Mouse (Mus musculus): ENCODE results near the gene Slx4. TPM values are rescaled to one million over a fixed set of nuclear protein-coding genes. Genes with fewer than 3 reads are reported as not detected.

Slx4 gene
- polyA plus RNA-seq, 1 experiment = 36.0 TPM

DNA sequence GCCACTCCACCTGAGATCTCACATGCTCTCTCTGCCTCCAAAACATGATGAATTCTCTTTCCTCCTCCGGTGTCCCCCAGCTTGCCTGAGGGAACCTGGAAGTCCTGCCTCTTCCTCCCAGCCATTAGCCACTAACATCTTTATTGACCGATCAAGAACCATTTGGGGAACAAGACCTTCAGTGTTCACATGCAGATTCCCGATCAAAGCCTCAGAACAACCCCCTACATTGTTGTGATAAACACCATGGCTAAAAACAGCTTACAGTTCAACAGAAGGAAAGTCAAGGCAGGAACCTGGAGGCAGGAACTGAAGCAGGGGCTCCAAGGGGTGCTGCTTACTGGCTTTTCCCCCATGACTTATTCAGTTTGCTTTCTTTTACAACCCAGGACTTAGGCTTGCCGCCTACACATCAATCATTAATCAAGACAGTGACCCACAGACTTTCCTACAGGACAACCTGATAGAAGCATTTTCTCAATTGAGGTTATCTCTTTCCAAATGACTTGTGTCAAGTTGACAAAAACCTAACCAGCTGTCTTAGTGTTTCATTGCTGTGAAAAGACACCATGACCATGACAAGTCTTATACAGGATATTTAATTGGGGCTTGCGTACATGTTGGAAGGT, 10.6 kb upstream of the Slx4 start:
- WGBS = 78% methylated on average over 5 of the region's 5 CpGs
- TF ChIP-seq CTCF (conservative IDR thresholded peaks at IDR 0.05; ENCODE audit: insufficient read depth, insufficient read length, low read depth, low read length) (no peak), POLR2A (IDR thresholded peaks at IDR 0.05; ENCODE audit: low read depth, low read length) (no peak)
- no peak overlapping the region for H3K27ac ChIP-seq (ENCODE audit: insufficient read depth, low read depth, low read length)

DNA sequence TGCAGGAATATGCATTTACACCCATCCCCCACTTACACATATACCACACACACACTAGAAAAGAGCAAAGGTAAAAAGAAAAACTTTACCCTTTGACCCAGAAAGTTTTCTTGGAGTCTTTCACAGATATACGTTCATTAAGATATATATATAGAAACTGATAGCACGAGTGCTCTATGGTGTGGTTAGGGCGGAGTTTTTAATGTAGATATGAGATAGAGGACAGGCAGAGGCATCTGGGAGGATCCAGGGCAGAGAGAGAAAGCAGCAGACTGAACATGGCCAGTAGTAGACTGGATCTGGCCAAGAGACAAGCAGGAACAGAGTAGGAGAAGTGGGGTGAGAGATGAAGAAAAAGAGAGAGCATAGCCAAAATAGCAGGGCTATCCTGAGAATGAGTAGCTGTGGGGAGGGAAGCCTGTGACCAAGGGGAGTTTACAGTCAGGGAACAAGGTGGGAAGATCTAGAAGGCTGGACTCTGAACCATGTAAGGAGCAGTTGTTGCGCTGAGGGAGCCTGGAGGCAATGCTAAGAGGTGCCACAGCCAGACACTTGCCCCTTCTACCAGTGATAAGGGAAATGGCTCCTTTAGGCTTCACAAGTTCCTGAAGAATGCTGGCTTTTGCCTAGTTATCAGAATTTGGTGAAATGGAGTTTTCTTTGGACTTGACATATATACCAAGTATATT, 9.5 kb upstream of the Slx4 start:
- TF ChIP-seq CTCF (conservative IDR thresholded peaks at IDR 0.05; ENCODE audit: insufficient read depth, insufficient read length, low read depth, low read length) (no peak), POLR2A (IDR thresholded peaks at IDR 0.05; ENCODE audit: low read depth, low read length) (no peak)
- no peaks in the 10 kb centered on the region for H3K36me3 ChIP-seq (ENCODE audit: control insufficient read depth, insufficient read depth, low read length)
- H3K4me1 ChIP-seq (ENCODE audit: control insufficient read depth, insufficient read depth, low read length) = peaks cover 8% of the 10 kb centered on the region; the same call in 1 of the 2 replicates
- 52% methylated on average over 4 of the region's 4 CpGs for WGBS
- H3K27ac ChIP-seq (ENCODE audit: insufficient read depth, low read depth, low read length) = no peak overlapping the region
- DNase-seq = no peak
- H3K4me3 ChIP-seq (ENCODE audit: insufficient read depth, low read depth, low read length) = no peak overlapping the region
- no peaks in the 10 kb centered on the region for H3K27me3 ChIP-seq (replicated peaks; ENCODE audit: control insufficient read depth, insufficient read depth, low read length)

More for the DNA sequence above, 10.6 kb upstream of the Slx4 start:
- no peak overlapping the region for H3K4me3 ChIP-seq (ENCODE audit: insufficient read depth, low read depth, low read length)
- DNase-seq = peak; percentile 57
- H3K27me3 ChIP-seq (replicated peaks; ENCODE audit: control insufficient read depth, insufficient read depth, low read length) = no peaks in the 10 kb centered on the region
- H3K36me3 ChIP-seq (ENCODE audit: control insufficient read depth, insufficient read depth, low read length) = no peaks in the 10 kb centered on the region
- peaks cover 8% of the 10 kb centered on the region; the same call in 1 of the 2 replicates for H3K4me1 ChIP-seq (ENCODE audit: control insufficient read depth, insufficient read depth, low read length)

DNA sequence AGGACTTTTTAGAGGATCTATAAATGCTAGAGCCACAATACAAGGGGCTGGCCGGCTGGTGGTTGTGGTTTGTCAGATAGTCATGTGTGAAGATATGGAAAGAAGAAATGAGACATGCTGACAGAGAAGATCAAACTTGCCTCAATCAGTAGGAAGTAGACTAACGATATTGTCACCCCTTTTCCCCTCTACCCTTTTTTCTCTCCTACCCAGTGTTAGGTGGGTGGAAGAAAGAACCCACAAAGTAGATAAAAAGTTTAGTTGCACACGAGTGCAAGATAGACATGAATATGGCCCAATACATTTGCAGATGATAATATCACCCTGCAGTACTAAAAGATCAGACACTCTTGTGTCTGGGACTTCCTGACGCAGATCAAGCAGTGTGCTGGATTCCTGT, 15.2 kb downstream of the Slx4 start:
- no peak for DNase-seq
- 86% methylated on average over 4 of the region's 4 CpGs for WGBS
- Histone ChIP-seq H3K4me3 (ENCODE audit: insufficient read depth, low read depth, low read length) (no peak overlapping the region), H3K27me3 (replicated peaks; ENCODE audit: control insufficient read depth, insufficient read depth, low read length) (no peaks in the 10 kb centered on the region), H3K36me3 (ENCODE audit: control insufficient read depth, insufficient read depth, low read length) (peaks cover 2% of the 10 kb centered on the region), H3K27ac (ENCODE audit: insufficient read depth, low read depth, low read length) (no peak overlapping the region), H3K4me1 (ENCODE audit: control insufficient read depth, insufficient read depth, low read length) (no peaks in the 10 kb centered on the region)
- TF ChIP-seq CTCF (conservative IDR thresholded peaks at IDR 0.05; ENCODE audit: insufficient read depth, insufficient read length, low read depth, low read length) (no peak), POLR2A (IDR thresholded peaks at IDR 0.05; ENCODE audit: low read depth, low read length) (no peak)

DNA sequence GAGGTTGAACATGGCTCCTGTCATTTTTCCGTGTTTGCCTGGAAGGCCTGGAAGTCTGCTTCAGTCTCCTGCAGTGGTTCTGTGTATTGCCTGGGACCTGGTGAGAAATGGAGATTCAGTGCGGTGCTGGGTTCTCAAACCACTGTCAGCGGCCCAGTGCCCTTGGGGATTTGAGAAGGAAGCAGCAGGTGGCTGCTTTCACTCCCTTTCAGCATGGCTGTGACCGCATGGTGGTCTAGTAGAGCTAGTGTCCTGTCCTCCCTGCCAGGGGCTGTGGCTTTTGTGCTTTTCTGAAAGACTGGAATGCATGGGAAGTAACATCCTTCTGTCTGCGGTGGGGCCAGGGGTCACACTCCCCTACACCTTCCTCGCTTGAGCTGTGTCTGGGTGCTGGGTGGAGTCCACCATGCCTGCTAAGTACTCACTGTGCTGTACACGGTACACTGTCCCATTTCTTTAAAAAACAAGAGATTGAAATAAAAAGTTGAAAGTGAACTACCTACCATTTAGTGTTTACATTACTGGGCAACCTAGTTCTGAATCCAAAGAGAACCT, 20.3 kb downstream of the Slx4 start:
- peaks cover 2% of the 10 kb centered on the region for H3K36me3 ChIP-seq (ENCODE audit: control insufficient read depth, insufficient read depth, low read length)
- no peak for TF ChIP-seq POLR2A (IDR thresholded peaks at IDR 0.05; ENCODE audit: low read depth, low read length)
- no peak for TF ChIP-seq CTCF (conservative IDR thresholded peaks at IDR 0.05; ENCODE audit: insufficient read depth, insufficient read length, low read depth, low read length)
- 67% methylated on average over 7 of the region's 7 CpGs for WGBS

DNA sequence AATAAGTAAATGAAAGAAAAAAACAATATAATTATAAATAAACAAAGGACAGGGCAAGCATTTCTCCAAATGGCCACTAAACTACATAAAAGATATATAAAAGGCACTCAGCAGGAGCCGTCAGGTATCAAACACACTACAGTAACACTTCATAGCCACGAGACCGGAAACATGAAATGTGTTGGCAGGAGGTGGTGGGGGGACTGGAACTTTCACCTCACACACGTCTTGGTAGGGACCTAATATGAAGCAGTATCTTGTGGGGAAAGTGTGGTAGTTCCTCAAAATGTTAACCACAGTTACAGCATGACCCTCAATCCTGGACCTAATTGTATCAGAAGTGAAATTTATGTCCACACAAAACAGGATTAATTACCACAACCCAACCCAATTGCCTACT, 21.4 kb downstream of the Slx4 start:
- H3K4me3 ChIP-seq (ENCODE audit: insufficient read depth, low read depth, low read length) = no peak overlapping the region
- TF ChIP-seq CTCF (conservative IDR thresholded peaks at IDR 0.05; ENCODE audit: insufficient read depth, insufficient read length, low read depth, low read length) = no peak
- no peaks in the 10 kb centered on the region for H3K27me3 ChIP-seq (replicated peaks; ENCODE audit: control insufficient read depth, insufficient read depth, low read length)
- WGBS = 82% methylated on average over 4 of the region's 4 CpGs
- no peaks in the 10 kb centered on the region for H3K4me1 ChIP-seq (ENCODE audit: control insufficient read depth, insufficient read depth, low read length)
- H3K36me3 ChIP-seq (ENCODE audit: control insufficient read depth, insufficient read depth, low read length) = no peaks in the 10 kb centered on the region; the same call in none of the 2 replicates
- H3K27ac ChIP-seq (ENCODE audit: insufficient read depth, low read depth, low read length) = no peak overlapping the region
- DNase-seq = no peak

More for the DNA sequence above, 20.3 kb downstream of the Slx4 start:
- Histone ChIP-seq H3K4me3 (ENCODE audit: insufficient read depth, low read depth, low read length) (no peak overlapping the region), H3K27ac (ENCODE audit: insufficient read depth, low read depth, low read length) (no peak overlapping the region), H3K4me1 (ENCODE audit: control insufficient read depth, insufficient read depth, low read length) (no peaks in the 10 kb centered on the region), H3K27me3 (replicated peaks; ENCODE audit: control insufficient read depth, insufficient read depth, low read length) (no peaks in the 10 kb centered on the region)
- DNase-seq = no peak

DNA sequence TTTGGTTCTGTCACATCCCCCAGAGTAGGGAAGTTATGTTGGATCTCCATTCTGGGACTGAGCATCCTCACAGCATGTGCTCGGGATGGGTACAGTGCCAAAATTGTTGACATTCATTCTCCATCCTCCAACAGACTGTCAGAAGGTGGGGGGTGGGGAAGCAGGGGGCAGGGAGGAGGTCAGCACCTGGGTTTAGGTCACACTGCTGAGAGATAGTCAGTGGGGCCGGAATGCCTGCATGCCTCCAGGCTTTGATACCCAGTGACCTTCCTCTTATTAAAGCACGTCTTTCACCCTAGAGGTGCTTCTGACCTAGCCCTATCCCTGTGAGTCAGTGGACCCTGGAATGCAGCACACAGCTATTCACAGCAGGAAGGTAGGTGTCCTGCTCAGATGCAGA, 26.9 kb downstream of the Slx4 start:
- no peaks in the 10 kb centered on the region; the same call in 1 of the 2 replicates for H3K36me3 ChIP-seq (ENCODE audit: control insufficient read depth, insufficient read depth, low read length)
- no peak for TF ChIP-seq POLR2A (IDR thresholded peaks at IDR 0.05; ENCODE audit: low read depth, low read length)
- no peak for TF ChIP-seq CTCF (conservative IDR thresholded peaks at IDR 0.05; ENCODE audit: insufficient read depth, insufficient read length, low read depth, low read length)
- no peaks in the 10 kb centered on the region for H3K27me3 ChIP-seq (replicated peaks; ENCODE audit: control insufficient read depth, insufficient read depth, low read length)
- no peak for DNase-seq
- H3K4me3 ChIP-seq (ENCODE audit: insufficient read depth, low read depth, low read length) = no peak overlapping the region
- no peaks in the 10 kb centered on the region for H3K4me1 ChIP-seq (ENCODE audit: control insufficient read depth, insufficient read depth, low read length)
- H3K27ac ChIP-seq (ENCODE audit: insufficient read depth, low read depth, low read length) = no peak overlapping the region
- WGBS = 25% methylated on average over 3 of the region's 3 CpGs

DNA sequence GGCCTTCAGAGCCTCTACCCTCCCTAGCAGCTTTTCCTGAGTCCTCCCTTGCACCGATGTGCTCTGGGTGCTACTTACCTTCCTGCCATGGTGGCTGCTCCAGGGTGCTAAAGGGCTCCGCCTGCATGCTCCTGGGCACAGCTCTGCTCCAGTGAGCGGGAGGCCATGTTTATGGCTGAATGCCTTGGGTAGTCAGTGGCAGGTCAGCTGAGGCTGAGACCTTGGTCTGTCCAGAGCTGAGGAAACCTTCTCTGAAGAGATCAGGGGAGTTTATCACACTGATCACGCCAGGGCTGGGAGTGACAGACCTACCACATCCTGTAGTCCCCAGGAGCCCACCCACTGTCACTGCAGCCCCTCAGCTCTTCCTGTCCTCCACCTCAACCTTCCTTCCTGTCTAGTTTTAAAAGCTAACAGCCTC, 27.3 kb downstream of the Slx4 start, which contains the start of gene Nlrc3:
Gene Nlrc3, minus strand, starts transcription at position 382 of the 421 bp plus-strand sequence.
- H3K4me1 ChIP-seq (ENCODE audit: control insufficient read depth, insufficient read depth, low read length) = no peaks in the 10 kb centered on the region
- DNase-seq = peak; percentile 50
- 24% methylated on average over 4 of the region's 4 CpGs for WGBS
- no peaks in the 10 kb centered on the region for H3K27me3 ChIP-seq (replicated peaks; ENCODE audit: control insufficient read depth, insufficient read depth, low read length)
- no peaks in the 10 kb centered on the region; the same call in 1 of the 2 replicates for H3K36me3 ChIP-seq (ENCODE audit: control insufficient read depth, insufficient read depth, low read length)
- peak within 1 kb of the TSS; percentile 24 for H3K4me3 ChIP-seq (ENCODE audit: insufficient read depth, low read depth, low read length)
- TF ChIP-seq CTCF (conservative IDR thresholded peaks at IDR 0.05; ENCODE audit: insufficient read depth, insufficient read length, low read depth, low read length) = no peak
- H3K27ac ChIP-seq (ENCODE audit: insufficient read depth, low read depth, low read length) = no peak within 1 kb of the TSS

All from kidney, adult 2 months (tissue).